Mouse (Mus musculus) cortical plate, adult 2 months (tissue): ENCODE measurements around the gene Tbc1d30.

Experiments used
- CTCF ChIP-seq: fragments of 200-500 bp; IDR thresholded peaks from 2 replicates; pipeline ENCODE4 v1.5.1; 2011; ENCODE audit warnings: mild to moderate bottlenecking, control low read depth, low read length; ENCODE audit not compliant: insufficient read depth; ENCODE audit errors: extremely low read depth
- POLR2A ChIP-seq: fragments of 200-500 bp; IDR thresholded peaks from 2 replicates; pipeline ENCODE4 v1.6.1; 2011; ENCODE audit warnings: mild to moderate bottlenecking, low read length, control low read depth; ENCODE audit not compliant: insufficient read depth; ENCODE audit errors: extremely low read depth

DNA sequence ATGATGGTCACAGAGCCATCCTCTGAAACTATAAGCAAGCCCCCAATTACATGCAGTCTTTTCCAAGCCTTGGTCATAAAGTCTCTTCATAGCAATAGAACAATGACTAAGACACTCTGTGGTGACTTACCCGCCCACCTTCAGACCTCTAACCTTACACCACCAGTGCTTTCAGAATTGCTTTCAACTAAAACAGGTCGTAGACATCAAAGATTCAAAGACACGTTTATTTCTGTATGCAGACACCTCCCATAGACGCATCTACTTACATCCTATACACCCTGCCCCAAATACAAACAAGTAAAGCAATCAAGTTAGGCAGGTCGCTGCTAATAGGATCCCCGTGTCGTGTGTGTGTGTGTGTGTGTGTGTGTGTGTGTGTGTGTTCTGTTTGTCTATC is 50.4 kb downstream of the Tbc1d30 start:
- TF ChIP-seq CTCF = no peak
- no peak for TF ChIP-seq POLR2A
